Mouse (Mus musculus): ENCODE data around the gene A930033H14Rik.

The A930033H14Rik gene

GRCm38 (mm10) chr10:69225951-69226350 lies 13.1 kb upstream of the A930033H14Rik start:
- DNase-seq = no peak

GRCm38 (mm10) chr10:69225471-69225870 lies 12.6 kb upstream of the A930033H14Rik start:
- no peak for DNase-seq

DNA sequence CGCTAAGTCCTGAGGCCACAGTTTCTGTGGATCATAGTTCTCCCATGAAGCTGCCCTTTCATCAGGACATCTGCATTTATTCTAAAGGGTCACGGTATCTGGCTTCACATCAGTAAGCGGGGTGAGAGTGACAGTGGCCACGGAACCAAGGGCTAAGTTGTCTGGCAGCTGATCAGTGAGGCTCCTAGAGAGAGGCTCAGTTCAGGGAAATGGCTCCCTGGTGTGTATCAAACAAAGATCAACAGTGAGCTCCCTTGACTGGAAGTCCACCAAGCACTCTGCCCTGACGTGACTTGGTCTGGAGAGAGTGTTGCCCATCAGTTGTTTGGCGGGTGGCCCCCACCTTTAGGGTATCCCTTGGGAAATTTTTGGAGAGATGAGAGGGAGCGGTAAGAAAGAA lies 11.4 kb upstream of the A930033H14Rik start:
- no peak for DNase-seq

GRCm38 (mm10) chr10:69223232-69223631 lies 10.3 kb upstream of the A930033H14Rik start:
- DNase-seq = no peak

GRCm38 (mm10) chr10:69221955-69222354 lies 9.1 kb upstream of the A930033H14Rik start:
- DNase-seq = no peak

GRCm38 (mm10) chr10:69221148-69221547 lies 8.2 kb upstream of the A930033H14Rik start:
- DNase-seq = no peak

- no peak for DNase-seq
Observed at GRCm38 (mm10) chr10:69220296-69220695, 7.4 kb upstream of the A930033H14Rik start.

DNA sequence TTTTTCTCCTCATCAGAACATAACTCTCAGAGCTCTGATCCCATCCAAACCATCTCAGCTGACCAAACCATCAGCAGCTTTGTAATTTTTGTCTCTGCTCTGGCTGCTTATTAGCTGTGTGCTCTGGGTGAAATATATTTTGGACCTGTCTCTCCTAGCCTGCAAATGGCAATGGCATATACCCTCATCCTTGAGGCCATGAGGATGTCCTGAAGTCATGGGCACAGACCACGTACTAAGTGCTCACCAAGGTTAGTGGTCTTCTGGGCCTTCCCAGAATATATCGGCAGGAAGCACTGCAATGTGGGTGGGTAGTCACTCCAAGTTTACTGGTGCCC lies 6.4 kb upstream of the A930033H14Rik start:
- no peak for DNase-seq

DNA sequence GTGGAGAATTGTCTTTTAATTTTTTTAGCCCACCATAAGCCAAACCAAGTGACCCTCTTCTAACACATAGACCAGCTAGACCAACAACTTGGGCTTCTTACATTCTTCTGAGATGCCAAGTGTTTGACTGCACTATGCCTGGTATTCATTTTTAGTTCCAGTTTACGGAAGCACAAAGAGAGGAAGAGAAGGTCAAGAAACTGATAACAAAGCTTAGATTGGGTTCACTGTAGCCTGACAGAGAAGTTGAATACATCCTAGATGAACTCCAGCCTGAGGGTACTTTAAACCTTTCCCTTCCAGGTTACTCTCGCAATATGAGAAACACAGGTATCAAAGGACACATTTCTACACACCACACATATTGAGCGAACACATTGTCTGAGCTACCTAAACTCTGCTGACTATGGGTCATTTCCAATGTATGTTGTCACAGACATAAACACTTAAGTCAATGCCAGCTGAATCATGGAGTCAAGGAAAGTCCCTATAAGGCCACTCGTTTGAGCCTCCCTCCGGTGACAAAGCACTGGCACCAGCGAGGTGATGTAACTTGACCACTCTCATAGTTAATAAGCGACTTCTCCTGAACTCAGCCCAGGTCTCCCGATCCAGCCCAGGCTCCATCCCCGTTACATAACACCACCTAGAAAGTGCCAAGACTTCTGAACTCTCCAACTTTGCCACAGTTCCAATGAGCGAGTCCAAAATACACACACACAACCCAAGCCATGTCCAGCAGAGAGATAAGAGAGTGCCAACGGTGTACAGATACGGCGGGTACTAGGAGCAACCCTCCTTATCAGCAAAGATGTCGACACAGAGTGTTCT lies 5.8 kb upstream of the A930033H14Rik start:
- DNase-seq = no peak

- no peak for DNase-seq
Observed at GRCm38 (mm10) chr10:69217127-69217690, 4.3 kb upstream of the A930033H14Rik start.

GRCm38 (mm10) chr10:69213986-69214385 lies 1.1 kb upstream of the A930033H14Rik start:
- no peak for DNase-seq

DNA sequence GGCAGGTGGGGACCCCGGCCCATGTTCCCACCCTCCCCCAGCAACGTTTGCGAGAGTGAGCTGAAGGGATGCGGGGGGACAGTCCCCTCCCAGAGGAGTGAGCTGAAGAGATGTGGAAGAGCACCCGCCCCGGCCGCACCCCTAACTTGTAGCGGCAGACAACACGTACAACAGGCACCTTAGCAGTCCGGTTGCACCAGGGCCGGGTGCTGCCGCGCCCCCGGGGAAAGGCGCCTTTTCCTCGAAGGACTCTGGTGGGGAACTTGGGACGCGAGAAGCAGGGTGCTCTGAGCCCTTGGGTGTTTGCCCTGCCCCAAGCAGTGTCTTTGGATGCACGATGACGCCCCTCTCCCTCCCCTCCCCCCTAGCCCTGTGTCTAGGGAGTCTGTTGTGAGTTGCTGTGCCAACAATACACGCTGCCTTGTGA lies 566 bp upstream of the A930033H14Rik start:
- no peak for DNase-seq

- no peak for DNase-seq
Observed at GRCm38 (mm10) chr10:69211976-69212375, 922 bp downstream of the A930033H14Rik start.

DNA sequence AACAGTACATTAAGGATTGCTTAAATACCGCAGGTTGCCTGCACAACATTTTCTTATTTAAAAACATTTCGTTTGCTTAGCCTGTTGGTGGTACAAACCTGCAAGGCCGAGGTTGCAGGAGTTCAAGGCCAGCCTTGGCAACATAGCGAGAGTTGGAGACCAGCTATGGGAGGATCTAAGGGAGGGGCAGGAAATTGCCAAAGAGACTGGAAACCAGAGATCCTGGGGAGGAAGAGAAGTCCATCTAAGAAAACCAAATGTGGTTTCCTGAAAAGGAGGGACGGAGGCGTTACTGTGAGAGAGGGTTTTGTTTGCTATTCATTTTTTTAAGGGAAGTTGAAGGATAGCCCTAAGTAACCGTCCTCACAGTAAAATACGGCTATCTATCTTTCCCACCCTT lies 1.3 kb downstream of the A930033H14Rik start:
- DNase-seq = no peak

DNA sequence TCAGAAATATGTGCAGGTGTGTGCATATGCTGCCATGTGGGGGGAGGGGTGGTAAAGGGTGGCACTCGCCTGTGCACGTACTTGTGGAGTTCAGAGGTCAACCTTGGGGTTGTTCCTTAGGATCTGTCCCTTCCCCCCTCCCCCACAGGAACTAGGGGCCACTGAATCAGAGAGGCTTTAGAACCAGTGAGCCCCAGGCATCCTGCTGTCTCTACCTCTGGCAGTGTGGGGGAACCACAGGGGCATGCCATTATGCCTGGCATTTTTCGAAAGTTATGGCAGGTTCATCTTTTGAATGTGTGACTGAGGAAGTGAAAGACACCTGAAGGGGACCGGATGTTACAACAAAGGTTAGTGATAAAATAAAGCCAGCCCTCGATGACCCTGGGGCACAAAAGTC lies 2.2 kb downstream of the A930033H14Rik start:
- DNase-seq = no peak

DNA sequence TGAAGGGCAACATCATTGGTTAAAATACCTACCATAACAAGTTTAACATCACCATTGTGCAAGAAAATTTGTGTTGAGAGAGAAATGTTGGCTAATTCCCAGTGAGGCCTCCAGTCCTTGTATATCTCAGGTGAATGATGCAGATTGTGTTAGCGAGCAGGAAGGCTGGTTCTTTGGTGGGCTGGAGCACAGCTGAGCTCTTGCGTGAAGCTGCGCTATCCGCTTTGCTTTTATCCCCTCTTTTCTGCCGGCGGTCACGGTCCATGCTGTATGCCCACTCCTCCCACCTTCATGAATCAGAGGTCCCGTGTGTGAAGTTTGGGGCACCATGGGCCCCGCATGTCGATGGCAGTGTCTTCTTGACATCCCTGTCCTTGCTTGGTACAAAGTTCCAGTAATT lies 2.9 kb downstream of the A930033H14Rik start:
- DNase-seq = no peak

- no peak for DNase-seq
Observed at GRCm38 (mm10) chr10:69208705-69209104, 4.2 kb downstream of the A930033H14Rik start.

DNA sequence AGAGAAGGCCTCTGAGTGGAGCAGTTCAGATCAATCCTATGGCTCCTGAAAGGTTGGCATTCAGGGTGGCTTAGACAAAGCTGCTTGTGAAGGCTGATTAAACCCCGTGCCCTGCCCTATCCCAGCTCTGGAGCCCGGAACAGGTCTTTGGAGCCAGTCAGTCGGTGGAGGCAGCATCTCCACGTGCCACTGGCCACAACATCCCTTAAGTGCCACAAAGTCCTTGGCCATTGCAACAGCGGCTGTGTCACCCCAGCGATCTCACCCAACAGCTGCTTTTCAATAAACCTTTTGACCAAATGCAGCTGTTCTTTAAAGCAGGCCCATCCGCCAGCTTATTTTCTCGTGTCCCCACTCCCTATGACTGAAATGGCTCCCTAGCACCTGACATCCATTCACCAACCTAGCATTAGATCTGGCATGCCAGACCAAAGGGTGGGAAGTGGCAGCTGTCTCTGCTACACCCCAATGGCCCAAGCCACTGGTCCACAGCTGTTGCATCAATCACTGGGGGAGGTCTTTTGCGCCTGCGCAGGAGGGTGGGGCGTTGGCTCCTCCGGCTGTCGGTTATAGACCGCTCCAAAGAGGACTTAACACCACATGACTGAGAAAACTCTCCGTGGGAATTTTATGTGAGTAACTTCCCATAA lies 4.8 kb downstream of the A930033H14Rik start:
- no peak for DNase-seq

DNA sequence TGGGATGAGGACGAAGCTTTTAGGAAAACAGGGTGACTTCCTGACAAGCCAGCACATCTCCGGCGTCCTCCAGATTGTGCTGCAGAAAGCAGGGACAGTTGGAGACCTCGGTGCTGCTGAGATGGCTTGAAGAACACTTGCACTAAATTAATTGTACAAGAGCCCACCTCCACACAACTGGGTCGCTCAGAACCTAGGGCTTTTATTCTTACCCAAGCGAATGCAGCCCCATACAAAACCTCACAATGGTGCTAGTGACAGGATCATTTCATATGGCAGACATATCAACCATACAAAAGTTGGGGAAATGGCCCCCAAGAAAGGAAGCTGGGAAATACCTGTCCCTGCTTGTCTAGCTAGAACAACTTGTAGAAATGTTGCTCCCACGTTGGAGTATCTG lies 5.4 kb downstream of the A930033H14Rik start:
- no peak for DNase-seq

DNA sequence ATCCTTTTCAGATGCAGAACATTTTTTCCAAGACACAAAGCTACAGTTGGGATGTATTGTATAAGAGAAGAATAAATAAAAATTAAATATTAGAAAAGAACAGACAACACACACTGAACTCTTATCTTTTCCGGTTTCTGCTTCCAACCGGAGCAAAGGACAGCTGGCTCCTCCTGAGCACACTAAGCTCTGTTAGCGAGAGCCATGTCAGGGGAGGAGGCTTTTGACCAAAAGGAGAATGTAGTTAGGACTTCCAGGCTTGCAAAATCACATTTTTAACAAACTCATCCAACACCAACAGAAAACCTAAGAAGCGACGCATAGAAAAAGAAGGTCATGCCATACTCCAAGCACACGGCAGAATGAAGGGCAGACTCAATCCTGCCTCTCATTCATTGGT lies 6.8 kb downstream of the A930033H14Rik start:
- no peak for DNase-seq

GRCm38 (mm10) chr10:69204677-69205400 lies 8.1 kb downstream of the A930033H14Rik start:
- no peak for DNase-seq

GRCm38 (mm10) chr10:69193721-69194120 lies 19.2 kb downstream of the A930033H14Rik start:
- no peak for DNase-seq

- no peak for DNase-seq
Observed at GRCm38 (mm10) chr10:69192266-69192665, 20.6 kb downstream of the A930033H14Rik start.

Measured in thymus, postnatal 25 days (tissue).